Comparison of ENCODE assay signal across 1 mouse cellular context in the genomic region with DNA sequence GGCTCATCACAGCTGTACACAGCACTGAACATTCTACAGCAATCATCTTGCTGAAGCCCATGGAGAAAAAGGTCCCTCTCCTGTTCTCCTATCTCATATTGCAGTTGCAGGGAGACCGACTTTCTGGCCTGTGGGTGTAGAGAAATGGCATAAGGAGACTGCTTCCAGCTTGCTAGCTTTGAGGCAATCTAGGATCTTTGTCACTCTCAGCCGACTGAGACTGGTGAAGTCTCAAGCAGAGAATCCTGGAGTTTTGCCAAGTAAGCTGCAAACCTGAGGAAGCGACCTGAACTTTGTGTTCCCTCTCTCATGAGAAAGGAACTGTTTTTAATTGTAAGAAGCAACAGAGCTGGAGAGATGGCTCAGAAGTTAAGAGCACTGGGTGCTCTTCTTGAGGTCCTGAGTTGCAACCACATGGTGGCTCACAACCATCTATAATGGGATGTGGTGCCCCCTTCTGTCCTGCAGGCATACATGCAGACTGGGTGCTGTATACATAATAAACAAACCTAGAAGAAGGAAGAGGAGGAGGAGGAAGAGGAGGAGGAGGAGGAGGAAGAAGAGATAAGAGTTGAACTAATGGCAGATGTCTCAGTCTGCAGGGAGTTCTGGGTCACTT.
A peak's percentile ranks its signal among the peaks of the same experiment; 100 is the strongest.
TF ChIP-seq lines count a peak whose summit lies in the region.

No protein-coding gene starts in this region.

TF ChIP-seq in MEL, 35 proteins besides CTCF, POLR2A, EP300 and RAD21:
- TF ChIP-seq POLR2AphosphoS5 (IDR thresholded peaks at IDR 0.05; ENCODE audit: borderline replicate concordance, low read depth, low read length), result no peak
- no peak for TF ChIP-seq USF2 (IDR thresholded peaks at IDR 0.05; ENCODE audit: borderline replicate concordance in 1 of 2, insufficient read depth in 1 of 2, low read depth in 1 of 2, low read length in 2 of 2)
- TF ChIP-seq MEF2A (IDR thresholded peaks at IDR 0.05; ENCODE audit: extremely low read depth, insufficient replicate concordance, low read depth, low read length, poor library complexity, severe bottlenecking), result no peak
- peak; percentile 68 for TF ChIP-seq SMC3 (IDR thresholded peaks at IDR 0.05; ENCODE audit: low read depth, low read length)
- no peak; the same call in 1 of the 2 replicates for TF ChIP-seq SIN3A (IDR thresholded peaks at IDR 0.05; ENCODE audit: low read length)
- TF ChIP-seq KAT2A (conservative IDR thresholded peaks at IDR 0.05; ENCODE audit: low read depth, low read length), result no peak
- no peak for TF ChIP-seq TBP (IDR thresholded peaks at IDR 0.05; ENCODE audit: low read depth, low read length)
- no peak for TF ChIP-seq MAFK (IDR thresholded peaks at IDR 0.05; ENCODE audit: borderline replicate concordance, low read depth, low read length)
- no peak for TF ChIP-seq ZNF384 (IDR thresholded peaks at IDR 0.05; ENCODE audit: low read depth, low read length)
- no peak for TF ChIP-seq TAL1 (IDR thresholded peaks at IDR 0.05; ENCODE audit: low read length)
- no peak for TF ChIP-seq JUND (IDR thresholded peaks at IDR 0.05; ENCODE audit: low read depth, low read length)
- TF ChIP-seq ZC3H11A (IDR thresholded peaks at IDR 0.05; ENCODE audit: low read depth, low read length), result peak; percentile 28; the same call in 1 of the 2 replicates
- peak; percentile 87 for TF ChIP-seq MYC (IDR thresholded peaks at IDR 0.05; ENCODE audit: low read depth, low read length)
- no peak for TF ChIP-seq UBTF (IDR thresholded peaks at IDR 0.05; ENCODE audit: borderline replicate concordance, insufficient read depth, low read depth, low read length)
- TF ChIP-seq GABPA (IDR thresholded peaks at IDR 0.05; ENCODE audit: low read depth, low read length), result no peak
- no peak for TF ChIP-seq NELFE (IDR thresholded peaks at IDR 0.05; ENCODE audit: low read depth, low read length)
- no peak for TF ChIP-seq ZKSCAN1 (IDR thresholded peaks at IDR 0.05; ENCODE audit: low read depth, low read length)
- no peak for TF ChIP-seq BHLHE40 (IDR thresholded peaks at IDR 0.05; ENCODE audit: borderline replicate concordance, low read depth, low read length)
- peak; percentile 66 for TF ChIP-seq GATA1 (IDR thresholded peaks at IDR 0.05; ENCODE audit: low read depth, low read length)
- TF ChIP-seq RCOR1 (IDR thresholded peaks at IDR 0.05; ENCODE audit: low read depth, low read length), result no peak
- no peak for TF ChIP-seq POLR2AphosphoS2 (IDR thresholded peaks at IDR 0.05; ENCODE audit: low read length)
- no peak for TF ChIP-seq MAX (IDR thresholded peaks at IDR 0.05; ENCODE audit: low read length)
- TF ChIP-seq NRF1 (IDR thresholded peaks at IDR 0.05; ENCODE audit: insufficient read depth, low read depth, low read length, poor library complexity, severe bottlenecking), result no peak
- no peak for TF ChIP-seq MAZ (IDR thresholded peaks at IDR 0.05; ENCODE audit: low read depth, low read length)
- no peak for TF ChIP-seq MYB (IDR thresholded peaks at IDR 0.05; ENCODE audit: low read depth, low read length)
- no peak for TF ChIP-seq ZMIZ1 (IDR thresholded peaks at IDR 0.05; ENCODE audit: low read depth, low read length)
